Mouse (Mus musculus) forebrain, embryonic 13.5 days (tissue): ENCODE results near the gene Maml2. TPM values are rescaled to one million over a fixed set of nuclear protein-coding genes. Genes with fewer than 3 reads are reported as not detected.

Experiments used
- ATAC-seq: fragments of 200-750 bp; cut with Nextera tagmentation; 2 replicates; pipeline ENCODE4 v1.8.0; 2017
- H3K27ac ChIP-seq: fragments of 300-500 bp; sonication (generic); 2 replicates; pipeline ENCODE4 v1.5.1; 2015; ENCODE audit warnings: inconsistent platforms, mild to moderate bottlenecking, moderate library complexity
- H3K27me3 ChIP-seq: fragments of 300-500 bp; sonication (generic); 2 replicates; pipeline ENCODE4 v1.6.1; 2015; ENCODE audit warnings: mild to moderate bottlenecking, inconsistent platforms
- H3K36me3 ChIP-seq: fragments of 300-500 bp; sonication (generic); 2 replicates; pipeline ENCODE4 v1.6.1; 2015; ENCODE audit warnings: mild to moderate bottlenecking, inconsistent platforms; ENCODE audit not compliant: poor library complexity, severe bottlenecking
- H3K4me1 ChIP-seq: fragments of 300-500 bp; sonication (generic); 2 replicates; pipeline ENCODE4 v1.6.1; 2015; ENCODE audit warnings: inconsistent platforms
- H3K4me2 ChIP-seq: fragments of 300-500 bp; sonication (generic); 2 replicates; pipeline ENCODE4 v1.6.1; 2015; ENCODE audit warnings: inconsistent platforms, mild to moderate bottlenecking, moderate library complexity
- H3K4me3 ChIP-seq: fragments of 300-500 bp; sonication (generic); 2 replicates; pipeline ENCODE4 v1.5.1; 2015; ENCODE audit warnings: mild to moderate bottlenecking, inconsistent platforms
- H3K9ac ChIP-seq: fragments of 300-500 bp; sonication (generic); 2 replicates; pipeline ENCODE4 v1.6.1; 2015; ENCODE audit warnings: mild to moderate bottlenecking, inconsistent platforms
- H3K9me3 ChIP-seq: fragments of 300-500 bp; sonication (generic); replicated peaks from 2 replicates; pipeline ENCODE4 v1.6.1; 2016; ENCODE audit warnings: inconsistent platforms
- WGBS: fragments of 180-500 bp; shearing (Covaris S2); methylation state at CpG from one replicate; pipeline ENCODE4 v1.1.7; 2015; 5-methylcytosine and 5-hydroxymethylcytosine counted together
- polyA plus RNA-seq: library from polyadenylated mRNA; unstranded; fragments of >200 nt; fragmentation: Nextera tagmentation; extraction: Ambion mirVana; gene quantifications from 2 replicates; pipeline ENCODE4 v1.2.1, GENCODE M21; 2015

Maml2 gene
- polyA plus RNA-seq, 1 experiment from 2014 or later: 8.8 TPM

DNA sequence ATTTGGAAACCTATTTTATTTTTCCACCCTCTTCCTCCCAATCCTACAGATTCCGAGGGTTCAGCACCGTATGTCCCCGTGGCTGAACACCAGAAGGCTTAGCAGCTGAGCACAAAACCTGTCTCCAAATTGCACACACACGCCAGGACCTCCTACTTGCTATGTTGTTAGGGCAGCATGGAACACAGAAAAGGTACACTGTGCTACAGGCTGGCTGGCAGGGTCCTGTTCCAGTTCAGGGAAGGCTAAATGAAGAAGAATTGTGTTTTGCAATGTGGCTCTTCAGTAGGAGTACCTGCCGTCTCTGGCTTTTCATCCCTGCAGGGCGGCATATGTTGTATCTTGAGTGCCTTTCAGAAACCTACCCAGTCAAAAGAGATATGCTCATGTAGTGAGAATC, 300.0 kb downstream of the Maml2 start:
- 84% methylated on average over 6 of the region's 6 CpGs for WGBS

DNA sequence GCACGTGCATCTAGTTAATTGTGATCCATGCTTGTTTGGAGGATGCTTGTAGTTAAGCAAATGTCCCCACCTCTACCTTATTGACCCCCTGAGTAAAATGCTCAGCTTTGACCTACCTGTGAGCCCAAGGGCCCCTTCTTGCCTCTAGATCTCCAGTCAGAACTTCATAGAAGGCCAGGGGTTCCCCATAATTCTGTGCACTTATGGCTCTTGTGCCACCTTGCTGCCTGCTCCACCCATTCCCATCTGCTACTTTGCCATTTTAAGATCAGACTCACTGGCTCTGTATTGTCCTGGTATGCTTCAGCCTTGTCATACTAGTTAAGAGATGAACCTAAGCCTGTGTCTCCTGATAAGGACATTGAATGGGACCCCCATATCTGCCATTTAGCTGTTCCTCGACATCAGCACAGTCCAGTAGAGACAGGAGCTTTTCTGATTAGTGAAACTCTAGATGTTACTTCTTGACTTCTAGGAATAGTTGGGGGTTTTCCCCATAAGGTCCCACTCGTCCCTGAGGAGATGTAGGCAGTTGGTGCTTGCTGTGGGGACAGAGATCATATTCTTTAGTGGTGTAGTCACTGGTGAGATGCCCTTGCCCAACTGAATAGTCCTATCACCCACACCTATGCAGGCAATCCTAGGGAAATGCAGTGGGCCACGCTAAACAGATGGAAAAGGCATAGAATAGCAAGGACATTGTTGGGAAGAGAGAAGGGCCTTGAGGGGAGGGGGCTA, 301.0 kb downstream of the Maml2 start:
- 74% methylated on average over 4 of the region's 4 CpGs for WGBS
- Histone ChIP-seq H3K27me3 (no peaks in the 10 kb centered on the region), H3K4me2 (no peak overlapping the region), H3K4me1 (no peaks in the 10 kb centered on the region), H3K9ac (no peak overlapping the region), H3K9me3 (no peaks in the 10 kb centered on the region), H3K27ac (no peak overlapping the region), H3K4me3 (no peak overlapping the region), H3K36me3 (no peaks in the 10 kb centered on the region)
- ATAC-seq: no peak

More for the DNA sequence above, 300.0 kb downstream of the Maml2 start:
- no peak overlapping the region for H3K4me3 ChIP-seq
- H3K9me3 ChIP-seq: no peaks in the 10 kb centered on the region
- H3K9ac ChIP-seq: no peak overlapping the region
- H3K36me3 ChIP-seq: no peaks in the 10 kb centered on the region
- no peak overlapping the region for H3K27ac ChIP-seq
- ATAC-seq: 0 out of 2 replicates have a peak, but pooled peaks have one; percentile 25
- H3K4me1 ChIP-seq: no peaks in the 10 kb centered on the region
- no peaks in the 10 kb centered on the region for H3K27me3 ChIP-seq
- H3K4me2 ChIP-seq: no peak overlapping the region

DNA sequence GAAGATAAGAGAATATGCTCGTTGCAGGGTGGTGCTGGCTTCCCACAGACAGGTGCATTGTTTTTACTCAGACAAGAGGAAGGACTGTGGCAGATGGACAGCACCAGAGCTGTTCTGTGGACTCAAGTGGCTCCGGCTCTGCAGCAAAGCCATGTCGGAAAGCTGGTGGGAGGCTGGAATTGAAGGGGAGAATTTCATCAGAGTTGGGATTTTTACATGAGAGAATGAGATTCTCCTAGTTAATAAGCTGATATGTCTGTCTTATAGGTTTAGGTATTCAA, 301.5 kb downstream of the Maml2 start:
- Histone ChIP-seq H3K27ac (no peak overlapping the region), H3K4me2 (no peak overlapping the region), H3K27me3 (no peaks in the 10 kb centered on the region), H3K36me3 (no peaks in the 10 kb centered on the region), H3K4me1 (no peaks in the 10 kb centered on the region), H3K4me3 (no peak overlapping the region), H3K9ac (no peak overlapping the region), H3K9me3 (no peaks in the 10 kb centered on the region)
- 75% methylated on average over 3 of the region's 3 CpGs for WGBS
- no peak for ATAC-seq

DNA sequence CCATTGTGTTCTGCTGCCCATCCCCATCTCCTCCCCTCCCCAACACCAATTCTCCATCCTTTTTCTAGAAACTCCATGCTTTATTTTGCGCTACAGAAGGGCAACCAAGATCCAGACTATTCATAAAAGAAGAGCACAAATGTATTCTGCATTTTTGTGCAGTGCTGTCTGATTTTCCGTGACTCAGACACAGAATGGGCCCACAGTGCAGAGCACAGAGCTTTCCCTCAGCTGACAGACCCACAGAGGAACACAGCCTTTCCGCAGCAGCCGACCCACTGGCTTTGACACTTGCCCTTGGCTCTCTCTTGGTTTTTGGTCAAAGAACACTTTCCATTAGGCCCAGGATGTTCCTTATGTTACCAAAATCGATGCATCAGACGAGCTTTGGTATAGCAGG, 302.0 kb downstream of the Maml2 start:
- ATAC-seq: no peak
- Histone ChIP-seq H3K36me3 (no peaks in the 10 kb centered on the region), H3K4me3 (no peak overlapping the region), H3K9me3 (no peaks in the 10 kb centered on the region), H3K4me1 (no peaks in the 10 kb centered on the region), H3K4me2 (no peak overlapping the region), H3K27me3 (no peaks in the 10 kb centered on the region), H3K9ac (no peak overlapping the region), H3K27ac (no peak overlapping the region)
- 92% methylated on average over 6 of the region's 6 CpGs for WGBS

DNA sequence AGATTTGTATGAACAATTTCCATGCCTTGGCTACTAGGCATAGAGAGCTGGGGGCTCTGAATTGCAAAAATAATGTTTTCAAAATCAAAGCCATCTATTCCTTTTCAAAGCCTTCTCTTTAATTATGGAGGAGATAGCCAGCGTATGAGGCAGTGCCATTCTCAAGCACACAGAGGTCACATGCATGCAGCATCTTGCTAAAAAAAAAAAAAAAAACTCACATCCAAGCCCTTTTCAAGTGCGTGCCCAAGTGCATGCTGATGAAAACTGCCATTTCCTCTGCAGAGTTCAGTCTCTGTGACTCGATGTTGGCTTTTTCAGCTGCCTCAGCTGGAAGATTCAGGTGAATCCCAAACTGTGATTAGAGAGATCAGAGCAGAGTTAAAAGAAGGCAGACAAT, 304.0 kb downstream of the Maml2 start:
- no peaks in the 10 kb centered on the region for H3K9me3 ChIP-seq
- 81% methylated on average over 3 of the region's 3 CpGs for WGBS
- H3K4me3 ChIP-seq: no peak overlapping the region

GRCm38 (mm10) chr9:13603533-13604143, 305.9 kb downstream of the Maml2 start:
- peak; percentile 48; the same call in 1 of the 2 replicates for ATAC-seq
- Histone ChIP-seq H3K9me3 (no peaks in the 10 kb centered on the region), H3K27ac (no peak overlapping the region), H3K36me3 (no peaks in the 10 kb centered on the region), H3K27me3 (no peaks in the 10 kb centered on the region), H3K4me3 (no peak overlapping the region), H3K4me1 (no peaks in the 10 kb centered on the region; the same call in 1 of the 2 replicates), H3K4me2 (no peak overlapping the region), H3K9ac (no peak overlapping the region)
- WGBS: 72% methylated on average over 8 of the region's 8 CpGs

More for the DNA sequence above, 304.0 kb downstream of the Maml2 start:
- no peak overlapping the region for H3K4me2 ChIP-seq
- H3K27me3 ChIP-seq: no peaks in the 10 kb centered on the region
- no peak for ATAC-seq
- H3K4me1 ChIP-seq: no peaks in the 10 kb centered on the region
- no peak overlapping the region for H3K27ac ChIP-seq
- H3K36me3 ChIP-seq: no peaks in the 10 kb centered on the region
- no peak overlapping the region for H3K9ac ChIP-seq

- no peaks in the 10 kb centered on the region for H3K36me3 ChIP-seq
- ATAC-seq: peak; percentile 52
Measured at GRCm38 (mm10) chr9:13607609-13608185, 309.9 kb downstream of the Maml2 start.

DNA sequence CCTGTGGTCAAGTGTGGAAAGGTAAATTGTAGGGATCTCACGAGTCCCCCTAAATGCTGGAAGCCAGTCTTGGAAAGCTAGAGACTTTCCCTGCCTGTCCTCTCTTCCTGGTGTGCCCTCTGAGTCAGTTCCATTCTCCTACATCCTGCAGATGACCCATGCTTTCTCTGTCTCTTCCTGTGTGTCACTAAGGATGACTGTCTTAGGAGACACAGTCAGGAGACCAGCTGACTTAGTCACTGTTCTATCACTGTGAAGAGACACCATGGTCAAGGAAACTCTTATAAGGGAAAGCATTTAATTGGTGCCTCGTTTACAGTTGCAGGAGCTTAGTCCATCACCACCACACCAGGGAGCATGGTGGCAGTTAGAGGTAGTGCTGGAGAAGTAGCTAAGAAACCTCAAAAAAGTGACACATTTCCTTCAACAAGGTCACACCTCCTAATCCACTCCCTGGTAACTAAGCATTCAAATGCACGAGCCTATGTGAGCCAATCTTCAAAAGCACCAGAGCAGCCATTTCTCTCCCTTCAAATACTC, 310.8 kb downstream of the Maml2 start:
- 53% methylated on average over 3 of the region's 3 CpGs for WGBS
- Histone ChIP-seq H3K27me3 (no peaks in the 10 kb centered on the region), H3K9ac (no peak overlapping the region), H3K27ac (no peak overlapping the region), H3K4me1 (peaks cover 13% of the 10 kb centered on the region), H3K4me2 (no peak overlapping the region), H3K4me3 (no peak overlapping the region), H3K9me3 (no peaks in the 10 kb centered on the region), H3K36me3 (no peaks in the 10 kb centered on the region)
- ATAC-seq: no peak

More at GRCm38 (mm10) chr9:13607609-13608185, 309.9 kb downstream of the Maml2 start:
- H3K27ac ChIP-seq: no peak overlapping the region
- 45% methylated on average over 8 of the region's 8 CpGs for WGBS
- no peaks in the 10 kb centered on the region for H3K9me3 ChIP-seq
- H3K4me2 ChIP-seq: no peak overlapping the region
- no peak overlapping the region for H3K4me3 ChIP-seq
- H3K9ac ChIP-seq: no peak overlapping the region
- peaks cover 5% of the 10 kb centered on the region for H3K4me1 ChIP-seq
- H3K27me3 ChIP-seq: no peaks in the 10 kb centered on the region

DNA sequence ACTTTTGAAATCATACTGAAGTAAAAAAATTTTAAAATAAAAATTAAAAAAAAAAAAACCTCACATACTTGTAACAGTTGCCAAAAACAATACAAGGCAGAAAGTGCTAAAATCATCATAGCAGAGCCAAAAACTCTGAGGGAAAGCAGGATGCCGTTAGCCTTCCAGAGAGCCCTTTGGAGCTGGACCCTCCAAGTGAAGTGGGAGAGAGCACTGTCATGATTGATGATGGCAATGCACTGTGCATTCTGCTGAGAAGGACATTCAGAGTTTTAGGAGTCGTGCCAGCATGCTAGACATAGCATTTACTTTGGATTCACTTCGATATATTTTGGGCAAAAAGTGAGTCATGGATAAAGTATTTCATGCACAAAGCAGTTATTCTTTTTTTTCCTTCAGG, 313.8 kb downstream of the Maml2 start:
- WGBS: 85% methylated on average over 3 of the region's 3 CpGs
- H3K9me3 ChIP-seq: no peaks in the 10 kb centered on the region
- no peak overlapping the region for H3K27ac ChIP-seq
- H3K4me1 ChIP-seq: peaks cover 19% of the 10 kb centered on the region
- H3K4me2 ChIP-seq: no peak overlapping the region
- no peak overlapping the region for H3K4me3 ChIP-seq
- no peaks in the 10 kb centered on the region for H3K36me3 ChIP-seq
- H3K27me3 ChIP-seq: no peaks in the 10 kb centered on the region
- H3K9ac ChIP-seq: no peak overlapping the region
- no peak for ATAC-seq

DNA sequence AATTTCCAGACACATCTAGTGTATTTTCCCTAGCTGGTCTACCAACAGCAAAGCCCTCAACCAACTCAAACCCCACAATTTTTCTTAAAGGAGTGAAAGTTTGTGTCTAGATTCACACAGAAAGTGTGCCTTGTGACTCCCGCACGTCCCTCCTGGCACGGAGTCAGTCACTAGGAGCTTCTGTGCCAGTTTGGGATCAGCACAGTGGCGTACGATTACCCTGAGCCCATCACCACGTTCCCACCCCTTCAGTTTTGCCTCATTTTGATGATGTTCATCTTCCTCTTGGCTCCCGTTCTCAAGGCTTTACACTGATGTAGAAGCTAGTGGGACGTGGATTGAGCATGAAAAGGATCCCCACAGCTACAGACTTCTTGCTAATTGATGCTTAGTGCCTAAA, 314.6 kb downstream of the Maml2 start:
- no peak overlapping the region for H3K27ac ChIP-seq
- WGBS: 48% methylated on average over 8 of the region's 8 CpGs
- H3K9me3 ChIP-seq: no peaks in the 10 kb centered on the region
- no peak overlapping the region for H3K9ac ChIP-seq
- H3K4me1 ChIP-seq: peaks cover 19% of the 10 kb centered on the region
- H3K4me3 ChIP-seq: no peak overlapping the region
- no peaks in the 10 kb centered on the region for H3K27me3 ChIP-seq
- H3K36me3 ChIP-seq: no peaks in the 10 kb centered on the region
- H3K4me2 ChIP-seq: no peak overlapping the region
- ATAC-seq: no peak

- peak overlapping the region; percentile 28 for H3K4me2 ChIP-seq
- peak; percentile 32; the same call in 1 of the 2 replicates for ATAC-seq
- WGBS: 31% methylated on average over 8 of the region's 8 CpGs
Measured at GRCm38 (mm10) chr9:13613325-13614268, 315.8 kb downstream of the Maml2 start.

More at GRCm38 (mm10) chr9:13613325-13614268, 315.8 kb downstream of the Maml2 start:
- Histone ChIP-seq H3K36me3 (no peaks in the 10 kb centered on the region), H3K4me3 (no peak overlapping the region), H3K9ac (no peak overlapping the region), H3K27ac (peak overlapping the region; percentile 4; the same call in 1 of the 2 replicates), H3K9me3 (no peaks in the 10 kb centered on the region), H3K4me1 (peaks cover 19% of the 10 kb centered on the region), H3K27me3 (no peaks in the 10 kb centered on the region)
